Mouse (Mus musculus) cerebellum, adult (tissue): ENCODE data around the gene Gstt1.

Experiments
- ATAC-seq: cut with Nextera tagmentation; 2 replicates; pipeline ENCODE4 v1.9.2; 2017; ENCODE audit warnings: mild to moderate bottlenecking, moderate library complexity, mixed read lengths; ENCODE audit not compliant: insufficient number of reproducible peaks, low FRiP score, low TSS enrichment

The Gstt1 gene

GRCm38 (mm10) chr10:75819882-75820281 lies 21.5 kb upstream of the Gstt1 start:
- no peak for ATAC-seq

GRCm38 (mm10) chr10:75818641-75819040 lies 20.3 kb upstream of the Gstt1 start:
- no peak for ATAC-seq

DNA sequence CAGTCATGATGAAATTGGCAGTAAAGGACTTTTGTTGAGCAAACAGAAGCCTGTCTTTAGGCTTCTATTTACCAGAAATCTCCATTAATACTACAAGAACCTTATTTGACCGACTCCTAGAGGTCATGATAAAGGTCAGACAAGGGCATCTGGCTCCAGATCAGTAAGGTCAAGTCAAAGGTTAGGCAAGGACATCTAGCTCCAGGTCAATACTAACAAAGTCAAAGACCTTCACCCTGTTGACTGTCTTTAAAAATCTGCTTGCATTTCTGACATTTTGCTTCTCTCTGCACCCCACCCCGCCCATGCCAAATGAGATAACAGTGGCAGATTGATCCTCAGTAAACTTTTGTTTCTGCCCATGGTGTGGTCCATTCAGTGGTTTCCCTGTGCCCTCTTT lies 5.8 kb upstream of the Gstt1 start:
- no peak for ATAC-seq

- ATAC-seq = peak; percentile 90
Measured at GRCm38 (mm10) chr10:75797619-75798175, 687 bp downstream of the Gstt1 start.

DNA sequence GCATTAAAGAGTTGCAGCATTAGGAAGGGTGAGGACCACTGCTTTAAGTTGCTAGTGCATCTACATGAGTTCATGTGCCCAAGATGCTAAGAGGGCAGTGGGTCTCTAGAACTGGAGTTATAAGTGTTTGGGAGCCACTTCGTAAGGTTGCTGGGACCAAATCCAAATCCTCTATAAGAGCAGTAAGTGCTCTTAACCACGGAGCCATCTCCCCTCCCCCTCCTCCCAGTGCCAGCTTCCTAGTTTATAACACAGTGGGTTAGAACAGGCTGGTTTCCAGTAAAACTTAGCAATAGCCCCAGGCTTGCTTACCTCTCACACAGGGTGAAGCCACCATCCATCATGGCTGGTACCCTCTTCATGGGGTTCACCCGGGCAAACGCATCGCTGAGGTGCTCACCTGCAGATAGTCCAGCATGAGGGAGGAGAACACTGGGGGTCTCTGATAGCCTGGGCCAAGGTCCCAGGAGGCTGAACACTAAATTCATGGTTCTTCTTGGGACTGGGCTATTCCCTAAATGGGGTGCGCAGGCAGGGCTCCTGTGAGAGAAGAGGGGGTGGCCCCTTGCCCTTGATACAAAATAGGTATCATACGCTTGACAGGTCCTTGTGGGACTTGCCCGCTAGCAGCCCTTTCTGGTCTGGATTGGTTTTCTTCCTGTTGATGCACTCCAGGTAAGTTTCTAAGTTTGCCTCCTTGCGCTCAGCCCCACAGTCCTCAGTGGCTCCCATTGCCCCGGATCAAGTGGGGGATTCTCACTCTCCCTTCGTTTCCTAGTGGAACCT lies 1.5 kb downstream of the Gstt1 start:
- ATAC-seq = no peak

DNA sequence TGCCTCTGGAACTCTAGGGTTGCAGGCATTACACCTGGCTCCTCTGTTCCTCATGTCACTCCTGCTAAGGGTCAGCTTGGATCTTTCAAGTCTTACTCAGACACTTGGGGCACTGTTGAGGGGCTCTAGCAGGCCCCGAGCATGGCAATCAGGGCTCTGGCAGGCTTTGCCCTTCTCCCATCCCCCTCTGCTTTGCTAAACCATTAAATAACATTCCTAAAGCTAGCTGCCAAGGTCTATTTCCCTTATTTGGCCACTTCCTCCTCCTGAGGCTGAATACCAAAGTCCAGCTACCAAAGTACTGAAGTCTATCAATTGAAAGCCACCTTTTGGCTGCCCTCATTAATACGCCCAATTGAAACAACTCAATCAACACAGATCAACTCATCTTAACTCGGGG lies 3.5 kb downstream of the Gstt1 start:
- ATAC-seq = no peak

DNA sequence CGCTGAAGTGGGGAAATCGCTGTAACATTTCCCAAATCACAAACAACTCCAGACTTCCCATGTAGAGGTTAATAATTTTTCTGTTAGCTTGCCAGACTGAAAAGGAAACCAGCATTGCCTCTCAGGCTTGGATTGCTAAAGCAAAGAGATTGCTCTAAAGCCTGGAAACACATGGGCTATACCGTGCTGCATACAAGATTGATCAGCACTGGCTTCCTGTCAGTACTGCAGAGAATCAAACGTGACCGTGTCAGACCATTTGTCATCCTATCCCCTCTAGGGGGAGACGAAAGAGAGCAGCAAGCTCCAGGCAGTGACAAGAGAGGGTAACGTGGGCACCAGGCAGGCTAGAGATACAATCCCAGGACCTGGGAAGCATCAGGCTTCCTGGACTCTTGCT lies 7.6 kb downstream of the Gstt1 start:
- no peak for ATAC-seq

- ATAC-seq = no peak
Measured at GRCm38 (mm10) chr10:75789841-75790240, 8.5 kb downstream of the Gstt1 start.

DNA sequence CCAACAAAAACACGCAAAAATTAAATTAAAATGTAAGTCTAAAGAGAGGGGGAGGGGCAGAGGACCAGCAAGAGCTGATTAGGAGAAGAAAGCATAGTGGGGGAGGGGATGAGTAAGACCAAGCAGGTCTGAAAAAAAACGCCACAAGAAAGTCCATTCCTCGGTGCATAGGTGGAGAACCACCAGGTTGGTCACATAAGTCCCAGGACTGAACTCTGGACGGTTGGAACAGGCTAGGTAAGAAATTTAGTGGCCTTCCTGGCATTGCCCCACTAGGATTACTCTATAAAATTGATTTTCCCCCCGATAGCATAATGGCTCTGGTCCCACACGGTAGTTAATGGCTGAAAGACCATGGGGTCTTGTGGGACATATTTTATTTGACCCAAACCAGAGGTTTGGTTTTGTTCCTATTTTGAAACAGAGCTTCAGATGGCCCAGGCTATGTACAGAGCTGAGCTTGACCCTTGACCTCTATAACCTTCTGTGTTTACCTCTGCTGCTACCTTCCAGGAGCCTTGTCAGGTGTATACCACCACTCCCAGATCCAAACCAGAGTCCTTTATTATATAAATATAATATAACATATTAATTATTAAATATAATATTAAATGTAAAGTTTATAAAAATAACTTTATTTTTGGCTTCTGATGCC lies 9.2 kb downstream of the Gstt1 start:
- ATAC-seq = no peak

GRCm38 (mm10) chr10:75788277-75788676 lies 10.1 kb downstream of the Gstt1 start:
- ATAC-seq = no peak

GRCm38 (mm10) chr10:75785442-75785841 lies 12.9 kb downstream of the Gstt1 start:
- no peak for ATAC-seq

DNA sequence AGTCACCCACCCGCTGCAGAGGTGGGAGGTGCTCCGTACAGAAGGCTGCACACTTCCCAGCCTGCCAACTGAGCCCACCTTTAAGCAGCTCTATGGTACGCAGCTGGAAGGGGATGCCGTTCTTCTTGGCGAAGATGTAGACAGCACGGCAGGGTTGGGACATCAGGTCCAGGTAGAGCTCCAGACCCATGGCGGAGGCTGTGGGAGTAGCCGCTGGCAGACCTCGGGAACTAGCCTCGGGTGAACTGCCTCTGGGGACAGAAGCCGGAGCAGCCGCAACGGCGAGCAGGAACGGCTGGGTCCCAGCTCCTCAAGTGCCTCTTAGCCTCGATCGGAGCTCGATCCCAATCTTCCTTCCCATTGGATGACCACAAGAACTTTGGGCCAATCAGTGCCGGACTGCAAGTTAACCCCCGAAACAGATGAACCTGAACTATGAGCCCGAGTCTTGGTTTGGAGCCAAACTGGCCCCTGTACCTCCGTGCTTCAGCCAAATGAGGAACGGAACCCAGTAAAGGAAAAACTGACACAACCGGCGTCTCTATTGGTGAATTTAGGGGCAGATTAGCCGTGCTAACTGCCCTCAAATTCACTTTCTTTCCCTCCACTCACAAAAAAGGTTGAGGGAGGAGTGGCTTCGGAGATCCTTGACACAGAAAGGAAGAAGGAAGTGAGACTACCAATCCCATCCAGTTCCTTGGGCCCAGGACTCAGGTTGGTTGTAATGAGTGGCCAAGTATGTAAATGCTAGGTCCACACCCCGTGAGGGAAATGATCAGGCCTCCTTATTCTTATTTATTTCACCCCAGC lies 17.4 kb downstream of the Gstt1 start, which contains the start of the genes Gm20441 and Gstt3:
Gene Gm20441 (minus strand): TSS at position 186 of the 810 bp plus-strand sequence.
Gene Gstt3 (minus strand): TSS at position 646 of the 810 bp plus-strand sequence.
- ATAC-seq = 0 out of 2 replicates have a peak, but pooled peaks have one; percentile 40

DNA sequence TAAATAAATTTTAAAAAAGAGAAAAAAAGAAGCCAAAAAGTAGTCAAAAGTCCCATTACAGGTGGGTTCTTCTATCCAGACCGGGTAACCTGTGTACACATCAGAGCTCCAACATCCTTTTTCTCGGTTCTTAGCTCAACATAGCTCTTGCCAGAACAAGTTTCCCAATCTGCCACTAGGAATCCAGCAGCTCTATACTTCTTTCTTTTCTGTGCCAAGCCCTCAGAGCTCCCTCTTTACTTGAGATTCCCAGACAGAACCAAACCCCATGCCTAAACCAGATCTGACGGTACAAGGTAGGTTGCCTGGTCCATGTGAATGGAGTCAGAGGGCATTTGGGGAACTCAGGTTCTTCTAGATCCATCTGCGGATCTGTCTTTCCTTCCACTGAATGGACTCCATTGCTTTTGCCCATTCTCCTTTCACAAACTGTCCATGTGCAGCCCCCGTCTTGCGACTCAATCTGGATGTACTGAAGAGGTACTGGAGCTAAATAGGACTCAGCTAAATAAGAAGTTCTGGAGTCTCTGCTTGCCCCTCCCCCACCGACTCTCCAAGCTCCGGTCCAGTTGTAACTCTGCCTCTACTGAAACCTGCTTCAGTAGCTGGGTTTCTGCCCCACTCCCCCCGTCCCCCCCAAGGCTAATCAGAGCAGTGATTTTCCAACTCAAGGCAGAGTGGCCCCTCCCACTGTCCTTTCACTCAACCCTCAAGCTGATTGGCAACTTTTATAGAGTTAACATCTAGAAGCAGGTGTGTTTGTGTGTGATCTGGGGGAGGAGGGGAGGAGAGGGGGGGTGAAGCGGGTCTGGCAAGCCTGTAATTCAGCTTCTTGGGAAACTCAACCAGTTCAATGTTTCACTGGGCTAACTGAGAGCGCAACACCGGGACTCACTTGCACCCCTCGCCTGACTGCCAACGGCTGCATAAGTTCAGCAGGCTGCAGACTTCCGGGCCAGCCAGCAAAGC lies 18.9 kb downstream of the Gstt1 start:
- no peak for ATAC-seq

- no peak for ATAC-seq
Measured at GRCm38 (mm10) chr10:75777885-75778284, 20.5 kb downstream of the Gstt1 start.

GRCm38 (mm10) chr10:75776562-75776961 lies 21.8 kb downstream of the Gstt1 start:
- no peak for ATAC-seq

DNA sequence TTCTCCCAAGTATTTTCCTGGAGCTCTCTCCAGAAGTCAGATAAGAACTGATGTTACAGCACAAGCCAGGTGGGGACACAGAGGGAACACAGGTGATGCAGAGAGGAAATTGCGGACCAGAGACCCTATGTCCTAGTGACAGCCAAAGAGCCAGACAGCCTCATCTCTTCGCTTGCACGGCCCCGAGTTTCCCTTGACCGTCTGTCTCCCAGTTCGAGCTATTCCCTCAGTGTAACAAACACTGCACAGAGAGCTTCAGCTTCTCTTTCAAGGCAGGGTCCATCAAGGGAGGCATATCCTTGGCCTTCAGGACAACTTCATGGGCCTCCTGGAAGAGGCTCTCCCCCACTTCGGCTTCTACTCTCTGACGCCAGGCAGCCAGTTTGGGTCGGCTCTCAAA lies 23.8 kb downstream of the Gstt1 start:
- ATAC-seq = no peak

- ATAC-seq = no peak
Measured at GRCm38 (mm10) chr10:75774102-75774501, 24.3 kb downstream of the Gstt1 start.

GRCm38 (mm10) chr10:75772795-75773664 lies 25.4 kb downstream of the Gstt1 start, which contains the start of gene Ddt:
TSS of gene Ddt (minus strand) at chr10:75773414.
- ATAC-seq = peak; percentile 96
